Mouse (Mus musculus) B cell, adult 2 months (primary cell): ENCODE measurements around the gene Fcgr2b.
"Not testable (repeated sequence)": the region's sequence is repeated elsewhere in the genome, so short reads cannot be mapped to it uniquely, and the experiment has no call there.

Source experiments
- DNase-seq, 2 experiments: peaks; one replicate each; pipeline ENCODE4 v3.0.0; 2022

The Fcgr2b gene

DNA sequence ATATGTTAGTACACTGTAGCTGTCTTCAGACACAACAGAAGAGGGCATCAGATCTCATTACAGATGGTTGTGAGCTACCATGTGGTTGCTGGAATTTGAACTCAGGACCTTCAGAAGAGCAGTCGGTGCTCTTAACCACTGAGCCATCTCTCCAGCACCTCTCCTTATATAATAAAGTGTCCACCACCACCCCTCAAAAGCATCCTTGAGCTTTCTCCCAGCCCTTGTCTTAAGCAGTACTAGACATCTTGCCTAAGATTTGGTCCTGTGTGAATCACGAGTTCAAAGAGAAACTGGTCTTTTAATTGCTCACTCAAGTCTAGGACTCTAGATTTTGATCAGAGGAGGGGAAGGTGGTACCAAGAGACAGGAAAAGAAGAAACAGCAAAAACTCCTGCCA, 997 bp downstream of the Fcgr2b start:
- not testable (repeated sequence) for DNase-seq

GRCm38 (mm10) chr1:170974736-170975135, 1.6 kb downstream of the Fcgr2b start:
- no peak for DNase-seq

DNA sequence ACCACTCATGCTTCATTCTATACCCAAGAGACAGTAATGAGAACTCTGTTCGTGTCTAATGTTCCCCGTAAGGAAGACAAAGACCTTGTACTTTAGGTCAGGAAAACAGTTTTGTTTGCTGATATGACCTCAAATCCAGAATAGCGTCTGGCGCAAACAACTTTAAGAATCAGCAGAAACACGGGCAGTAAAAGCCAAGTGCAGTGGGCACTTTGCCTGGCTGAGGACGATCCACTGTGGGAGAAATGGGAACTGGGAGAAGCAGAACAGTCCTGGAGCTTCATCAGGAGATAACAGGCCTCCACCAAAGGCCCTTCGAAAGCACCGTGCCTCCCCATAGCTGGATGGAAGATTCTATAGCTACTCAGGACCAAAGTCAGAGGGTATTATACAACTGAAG, 2.2 kb downstream of the Fcgr2b start:
- DNase-seq, result no peak

- no peak for DNase-seq
These were observed 3.4 kb downstream of the Fcgr2b start for GRCm38 (mm10) chr1:170972936-170973335.

DNA sequence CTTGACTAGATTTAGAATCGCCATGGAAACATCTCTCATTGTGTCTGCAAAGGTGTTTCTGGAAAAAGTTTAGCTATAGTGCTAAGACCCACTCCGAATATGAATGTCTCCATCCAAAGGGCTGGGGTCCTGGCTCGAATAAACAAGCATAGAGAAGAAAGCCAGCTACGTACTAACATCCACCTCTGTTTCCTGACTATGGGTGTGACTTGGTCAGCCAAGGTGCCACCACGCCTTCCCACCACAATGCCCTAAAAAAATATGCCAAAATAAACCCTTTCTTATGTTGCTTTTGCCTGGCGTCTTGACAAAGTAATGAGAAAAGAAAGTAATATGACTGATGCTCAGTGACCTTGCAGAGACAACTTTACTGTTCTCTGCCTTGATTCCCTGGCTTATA, 3.9 kb downstream of the Fcgr2b start:
- no peak for DNase-seq

DNA sequence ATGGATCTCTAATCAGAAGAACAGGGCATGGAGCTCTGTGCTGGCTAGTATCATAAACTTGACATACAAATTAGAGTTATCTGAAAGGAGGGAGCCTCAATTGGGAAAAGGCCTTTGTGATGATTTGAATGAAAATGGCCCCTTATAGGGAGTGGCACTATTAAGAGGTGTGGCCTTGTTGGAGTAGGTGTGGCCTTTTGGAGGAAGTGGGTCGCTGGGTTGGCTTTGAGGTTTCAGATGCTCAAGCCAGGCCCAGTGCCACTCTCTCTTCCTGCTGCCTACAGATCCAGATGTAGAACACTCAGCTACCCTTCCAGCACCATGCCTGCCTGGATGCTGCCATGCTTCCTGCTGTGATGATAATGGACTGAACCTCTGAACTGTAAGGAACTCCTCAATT, 7.8 kb downstream of the Fcgr2b start:
- DNase-seq, result peak in 1 of 2 experiments; percentile 32

DNA sequence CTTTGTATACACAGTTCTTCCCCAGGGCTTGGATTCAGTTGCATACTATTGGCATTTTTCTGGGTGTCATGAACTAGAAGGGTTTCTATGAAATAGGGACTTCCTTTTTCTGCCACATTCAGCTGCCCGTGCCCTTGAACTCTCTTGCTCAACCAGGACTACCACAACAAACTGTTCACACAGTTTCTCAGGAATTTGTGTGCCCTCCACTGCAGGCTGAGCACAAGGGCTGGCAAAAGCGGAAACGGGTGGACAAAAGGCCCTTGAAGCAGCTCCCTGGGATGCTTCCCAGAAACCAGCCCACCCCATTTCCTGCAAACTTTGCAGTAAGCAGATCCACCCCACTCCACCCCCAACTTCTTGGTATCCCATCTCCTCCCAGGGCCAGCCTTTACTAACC, 8.8 kb downstream of the Fcgr2b start:
- DNase-seq, result no peak

DNA sequence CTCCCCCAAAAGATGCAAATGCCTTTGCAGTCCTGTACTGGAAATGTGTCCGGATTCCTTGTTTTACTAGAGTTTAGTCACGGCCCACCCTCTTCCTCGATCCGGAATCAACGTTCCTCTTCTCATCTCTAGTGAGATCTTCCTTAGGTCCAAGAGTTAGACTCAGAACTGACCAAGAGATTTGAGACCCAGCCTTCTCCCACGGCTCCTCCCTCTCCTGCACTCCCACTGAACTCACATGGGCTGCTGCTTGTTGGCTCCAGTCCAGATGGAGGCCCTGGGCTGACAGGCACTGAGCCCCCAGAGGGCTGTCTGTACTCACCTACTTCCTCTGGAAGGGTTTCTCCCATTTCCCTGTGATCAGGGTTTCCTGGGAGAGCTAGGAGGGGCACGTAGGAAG, 13.3 kb downstream of the Fcgr2b start:
- DNase-seq, result no peak

GRCm38 (mm10) chr1:170962301-170962700, 14.0 kb downstream of the Fcgr2b start:
- no peak for DNase-seq

DNA sequence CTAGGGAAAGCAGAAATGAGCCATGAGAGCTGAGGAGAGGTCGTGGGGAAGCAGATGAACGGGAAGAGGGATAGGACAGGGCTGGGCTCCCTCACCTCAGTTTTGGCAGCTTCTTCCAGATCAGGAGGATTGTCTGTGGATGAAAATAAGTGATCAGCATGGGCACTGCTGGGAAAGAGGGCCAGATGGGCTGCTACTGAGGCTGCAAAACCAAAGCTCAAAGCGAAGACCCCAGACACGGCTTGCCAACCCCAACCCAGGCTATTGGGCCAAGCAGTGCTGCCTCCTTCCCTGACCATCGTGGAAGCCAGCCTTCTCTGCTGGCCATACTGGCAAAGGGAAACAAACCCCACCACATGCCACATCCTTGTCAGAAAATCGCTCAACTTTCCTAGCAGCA, 15.2 kb downstream of the Fcgr2b start:
- DNase-seq, result no peak

DNA sequence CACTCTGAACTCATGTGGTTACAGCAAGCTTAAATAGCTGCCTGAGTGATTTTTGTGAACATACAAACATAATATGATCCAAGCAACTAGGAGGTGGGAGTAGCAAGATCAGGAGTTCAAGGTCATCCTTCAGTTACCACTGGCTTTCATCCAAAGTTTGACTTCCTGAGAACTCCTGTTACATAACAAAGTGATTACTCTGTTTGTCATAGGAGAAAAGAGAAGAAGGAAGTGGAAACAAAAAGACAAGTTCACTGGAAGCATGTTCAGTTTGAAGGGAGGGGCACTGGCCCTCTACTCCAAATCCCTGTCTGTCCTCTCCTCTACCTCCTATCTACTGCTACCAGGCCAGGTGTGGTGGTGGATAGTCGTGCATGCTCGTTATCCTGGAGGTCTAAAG, 16.6 kb downstream of the Fcgr2b start:
- no peak for DNase-seq

- DNase-seq, result no peak
These were observed 18.1 kb downstream of the Fcgr2b start for GRCm38 (mm10) chr1:170958225-170958624.

GRCm38 (mm10) chr1:170953192-170953591, 23.2 kb downstream of the Fcgr2b start:
- DNase-seq, result no peak

GRCm38 (mm10) chr1:170950772-170951171, 25.6 kb downstream of the Fcgr2b start:
- no peak for DNase-seq

DNA sequence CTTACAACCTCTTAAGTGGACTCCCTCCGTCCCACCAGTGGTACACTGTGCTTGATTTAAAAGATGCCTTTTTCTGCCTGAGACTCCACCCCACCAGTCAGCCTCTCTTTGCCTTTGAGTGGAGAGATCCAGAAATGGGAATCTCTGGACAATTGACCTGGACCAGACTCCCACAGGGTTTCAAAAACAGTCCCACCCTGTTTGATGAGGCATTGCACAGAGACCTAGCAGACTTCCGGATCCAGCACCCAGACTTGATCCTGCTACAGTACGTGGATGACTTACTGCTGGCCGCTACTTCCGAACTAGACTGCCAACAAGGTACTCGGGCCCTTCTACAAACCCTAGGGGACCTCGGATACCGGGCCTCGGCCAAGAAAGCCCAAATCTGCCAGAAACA, 31.4 kb downstream of the Fcgr2b start:
- DNase-seq, result not testable (repeated sequence)

DNA sequence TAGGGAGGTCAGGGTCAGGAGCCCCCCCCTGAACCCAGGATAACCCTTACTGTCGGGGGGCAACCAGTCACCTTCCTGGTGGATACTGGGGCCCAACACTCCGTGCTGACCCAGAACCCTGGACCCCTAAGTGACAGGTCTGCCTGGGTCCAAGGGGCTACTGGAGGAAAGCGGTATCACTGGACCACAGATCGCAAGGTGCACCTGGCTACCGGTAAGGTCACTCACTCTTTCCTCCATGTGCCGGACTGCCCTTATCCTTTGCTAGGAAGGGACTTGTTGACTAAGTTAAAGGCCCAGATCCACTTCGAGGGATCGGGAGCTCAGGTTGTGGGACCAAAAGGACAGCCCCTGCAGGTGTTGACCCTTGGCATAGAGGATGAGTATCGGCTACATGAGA, 32.2 kb downstream of the Fcgr2b start:
- not testable (repeated sequence) for DNase-seq

- DNase-seq, result peak; percentile 84 to 88
These were observed 37.1 kb downstream of the Fcgr2b start for GRCm38 (mm10) chr1:170939255-170939654.

- peak; percentile 67 to 68 for DNase-seq
These were observed 42.0 kb downstream of the Fcgr2b start for GRCm38 (mm10) chr1:170934383-170934782.

GRCm38 (mm10) chr1:170933940-170934339, 42.4 kb downstream of the Fcgr2b start:
- DNase-seq, result no peak

DNA sequence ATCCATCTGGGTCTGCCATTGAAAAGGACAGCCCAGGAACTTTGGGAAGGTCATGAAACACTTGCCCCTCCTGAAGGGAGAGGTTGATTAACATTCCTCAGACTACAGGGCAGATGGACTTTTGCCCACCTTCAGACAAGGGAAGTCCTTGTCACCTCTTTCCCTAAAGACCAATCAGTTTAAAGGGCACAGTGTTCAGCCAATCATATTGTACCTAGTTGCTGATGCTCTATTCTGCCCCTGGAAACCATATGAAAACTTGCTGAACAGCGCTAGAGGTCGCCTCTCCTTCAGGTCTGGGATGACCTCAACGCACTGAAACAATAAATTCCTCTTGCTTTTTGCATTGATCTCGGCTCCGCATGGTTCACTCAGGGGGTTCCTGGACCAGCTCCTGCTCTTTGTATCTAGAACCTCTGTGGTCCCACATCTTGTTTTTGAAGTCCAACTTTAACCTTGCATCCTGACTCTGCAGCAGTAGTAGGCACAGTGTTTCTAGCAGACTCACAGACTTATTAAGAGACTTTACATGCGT, 42.9 kb downstream of the Fcgr2b start:
- peak in 1 of 2 experiments; percentile 16 for DNase-seq

DNA sequence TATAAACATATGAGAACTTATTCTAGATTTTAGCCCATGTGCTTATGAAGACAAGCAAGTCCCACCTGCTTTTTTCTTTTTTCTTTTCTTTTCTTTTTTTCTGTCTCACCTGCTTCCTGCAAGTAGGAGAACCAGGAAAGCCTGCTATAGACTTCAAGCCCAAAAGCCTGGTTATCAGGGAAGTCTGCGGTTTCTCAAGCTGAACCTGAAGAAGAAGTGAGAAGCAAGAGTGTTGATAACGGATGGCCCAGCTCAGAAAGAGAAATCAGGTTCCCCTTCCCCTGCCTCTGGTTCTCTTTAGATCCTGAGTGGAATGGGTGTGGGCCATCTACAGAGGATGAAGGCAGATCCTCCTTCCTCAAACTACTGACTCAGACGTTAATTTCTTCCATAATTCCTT, 44.3 kb downstream of the Fcgr2b start:
- peak in 1 of 2 experiments; percentile 37 for DNase-seq

DNA sequence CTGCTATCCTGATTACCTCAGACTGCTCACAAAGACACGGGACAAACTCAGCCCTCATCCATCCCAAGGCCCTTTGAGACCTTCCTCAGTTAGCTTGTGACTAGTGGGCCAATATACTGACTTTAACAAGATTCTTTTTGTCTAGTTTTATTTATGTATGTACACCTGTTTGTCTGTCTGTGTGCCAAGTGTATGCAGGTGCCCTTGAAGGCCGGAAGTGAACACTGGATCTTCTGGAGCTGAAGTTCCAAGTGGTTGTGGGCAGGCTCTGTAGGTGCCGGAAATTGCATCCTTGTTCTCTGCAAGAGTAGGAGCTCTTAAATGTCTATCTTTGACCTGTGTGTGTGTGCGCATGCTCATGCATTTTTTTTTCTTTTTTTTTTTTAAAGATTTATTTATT, 47.1 kb downstream of the Fcgr2b start:
- DNase-seq, result no peak

GRCm38 (mm10) chr1:170928467-170928866, 47.9 kb downstream of the Fcgr2b start:
- peak; percentile 66 to 68 for DNase-seq

GRCm38 (mm10) chr1:170927378-170927777, 49.0 kb downstream of the Fcgr2b start, which contains the start of gene Fcrla:
Fcrla (minus strand) TSS chr1:170927583.
- peak; percentile 64 to 65 for DNase-seq

DNA sequence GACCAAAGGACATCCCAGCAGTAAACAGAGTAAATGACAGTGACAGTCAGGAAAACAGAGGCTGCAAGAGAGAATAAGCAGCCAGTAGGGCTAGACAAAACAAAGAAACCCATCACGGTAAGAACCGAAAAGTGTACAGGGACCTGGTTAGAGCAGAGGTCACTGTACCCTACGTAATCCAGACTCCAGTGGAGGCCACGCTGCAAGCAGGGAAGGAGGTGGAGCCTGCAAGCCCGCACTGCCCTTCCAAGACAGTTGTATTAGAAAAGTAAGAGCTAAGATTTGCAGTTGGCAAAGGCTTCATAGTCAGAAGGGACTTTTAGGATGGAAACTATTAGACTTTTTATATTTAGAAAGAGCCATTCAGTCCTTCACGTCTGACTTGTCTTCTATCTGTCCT, 49.4 kb downstream of the Fcgr2b start:
- peak; percentile 53 to 55 for DNase-seq

- DNase-seq, result peak; percentile 67 to 73
These were observed 51.9 kb downstream of the Fcgr2b start for GRCm38 (mm10) chr1:170924485-170924884.
